ENCODE assay signal across 19 mouse cellular contexts in the genomic region with DNA sequence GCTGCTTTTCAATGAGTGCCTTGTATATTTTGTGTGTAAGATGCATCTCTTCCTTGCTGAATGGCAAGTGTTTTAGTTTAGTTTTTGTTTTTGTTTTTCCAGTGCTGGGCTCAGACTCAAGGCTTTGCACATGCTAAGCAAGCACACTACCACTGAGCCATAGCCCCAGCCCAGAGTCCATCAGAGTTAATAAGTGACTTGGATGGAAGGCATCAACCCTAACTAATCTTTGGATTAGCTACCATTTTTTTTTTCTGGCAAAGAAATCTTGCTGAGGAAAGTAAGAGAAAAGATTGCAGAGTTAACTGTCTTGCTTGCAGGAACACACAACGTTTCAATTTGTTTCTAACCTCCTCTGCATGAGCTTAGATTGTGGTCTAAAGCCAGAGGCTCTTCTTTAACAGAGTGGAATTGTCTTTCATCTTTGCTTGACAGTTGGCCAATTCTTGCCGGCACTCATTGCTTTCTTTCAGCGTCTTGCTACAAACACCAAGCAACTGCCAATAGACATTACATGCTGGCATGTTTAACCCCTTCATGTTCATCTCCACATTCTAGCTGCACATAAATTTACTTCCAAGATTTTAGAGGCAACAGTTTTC. TPM values are rescaled to one million over a fixed set of nuclear protein-coding genes. Genes with fewer than 3 reads are reported as not detected.
DNase-seq lines count a peak whose midpoint lies in the region; ATAC-seq and TF ChIP-seq lines count a peak whose summit lies in the region.
"Had no signal": no experiment of that assay in that cellular context is flagged by ENCODE, and none has a peak within 500 bp of the region (broad histone marks: within the 10 kb centered on the region; RNA-seq: fewer than 3 reads in every experiment).

No protein-coding gene starts in this region.

- in situ Hi-C loops in Patski (cut with MboI; ENCODE audit: low pct_unique_long_range_greater_than_20kb): loop anchor here (10.0 kb wide), 1 partner anchor 52 kb away; no protein-coding TSS in a partner anchor

- TF ChIP-seq POLR2A in limb, embryonic 14.5 days (IDR thresholded peaks at IDR 0.05; ENCODE audit: borderline replicate concordance, extremely low read depth, insufficient read depth, insufficient read length): no peak

- TF ChIP-seq CTCF in Patski (IDR thresholded peaks at IDR 0.05): no peak

- H3K9ac ChIP-seq in limb, embryonic 14.5 days (ENCODE audit: low read depth, low read length, severe bottlenecking): no peak overlapping the region
- H3K9ac ChIP-seq: hindbrain, embryonic 12.5 days; limb, embryonic 13.5 days; midbrain, embryonic 12.5 days had no signal

- peak; percentile 66 for DNase-seq in limb, embryonic 14.5 days (ENCODE audit: low spot score)
- no peak for DNase-seq in limb, embryonic 10.5 days (ENCODE audit: low spot score)
- peak; percentile 5 for DNase-seq in Muller cell, postnatal 12 days (ENCODE audit: inconsistent ontology term)
- DNase-seq in Patski (ENCODE audit: low read depth, low spot score): peak; percentile 64
- peak; percentile 88 for DNase-seq in kidney, adult 9 months
- DNase-seq in heart, postnatal 25 days (ENCODE audit: low spot score): no peak
- DNase-seq in heart, adult 9 months (ENCODE audit: low spot score in 2 of 2): no peak
- DNase-seq: adrenal gland, postnatal 25 days; cerebellum, postnatal 36 days; lung, postnatal 14 days; thymus, postnatal 14 days had no signal

- H3K27me3 ChIP-seq in limb, embryonic 14.5 days (ENCODE audit: control insufficient read depth, insufficient read depth, low read length): no peaks in the 10 kb centered on the region
- H3K27me3 ChIP-seq in limb, embryonic 10.5 days (ENCODE audit: low read depth, poor library complexity, severe bottlenecking): no peaks in the 10 kb centered on the region
- H3K27me3 ChIP-seq in Patski: no peaks in the 10 kb centered on the region
- H3K27me3 ChIP-seq: CH12.LX; hindbrain, embryonic 12.5 days; limb, embryonic 13.5 days; midbrain, embryonic 12.5 days had no signal

- ATAC-seq in limb, embryonic 14.5 days (ENCODE audit: low FRiP score, low read depth): no peak
- ATAC-seq in Patski: peak; percentile 62

- WGBS in limb, embryonic 14.5 days: 22% methylated on average over 3 of the region's 3 CpGs
- 60% methylated on average over 3 of the region's 3 CpGs for WGBS in limb, embryonic 10.5 days

- H3K9me3 ChIP-seq in limb, embryonic 14.5 days (ENCODE audit: control insufficient read depth, low read length): no peaks in the 10 kb centered on the region
- H3K9me3 ChIP-seq in limb, embryonic 10.5 days (replicated peaks): no peaks in the 10 kb centered on the region
- H3K9me3 ChIP-seq: hindbrain, embryonic 12.5 days; limb, embryonic 13.5 days; midbrain, embryonic 12.5 days had no signal

- CTCF ChIA-PET in Patski (lab: Charles Lee): interaction anchor here (1.1 to 1.7 kb wide), 3 partner anchors 12 to 148 kb away, joined by 3 to 4 read pairs (median 3); no protein-coding TSS in a partner anchor

- H3K27ac ChIP-seq in limb, embryonic 14.5 days (replicated peaks; ENCODE audit: low read depth, low read length): no peak overlapping the region
- H3K27ac ChIP-seq in limb, embryonic 10.5 days: no peak overlapping the region
- H3K27ac ChIP-seq: hindbrain, embryonic 12.5 days; limb, embryonic 13.5 days; midbrain, embryonic 12.5 days had no signal

- H3K36me3 ChIP-seq in limb, embryonic 14.5 days (ENCODE audit: control insufficient read depth, insufficient read depth, low read length): no peaks in the 10 kb centered on the region
- H3K36me3 ChIP-seq in limb, embryonic 10.5 days: no peaks in the 10 kb centered on the region
- H3K36me3 ChIP-seq: hindbrain, embryonic 12.5 days; limb, embryonic 13.5 days; midbrain, embryonic 12.5 days had no signal

- intact Hi-C loops in heart, postnatal 25 days (cut with DNase I): no loop called here

- no peak overlapping the region for H3K4me2 ChIP-seq in limb, embryonic 14.5 days (replicated peaks; ENCODE audit: low read depth, low read length, severe bottlenecking)
- H3K4me2 ChIP-seq: hindbrain, embryonic 12.5 days; limb, embryonic 13.5 days; midbrain, embryonic 12.5 days had no signal

- H3K4me1 ChIP-seq in limb, embryonic 14.5 days (ENCODE audit: control insufficient read depth, insufficient read depth, low read length): no peaks in the 10 kb centered on the region
- no peaks in the 10 kb centered on the region for H3K4me1 ChIP-seq in limb, embryonic 10.5 days
- H3K4me1 ChIP-seq: hindbrain, embryonic 12.5 days; limb, embryonic 13.5 days; midbrain, embryonic 12.5 days had no signal

- no peak overlapping the region for H3K4me3 ChIP-seq in limb, embryonic 14.5 days (replicated peaks; ENCODE audit: low read length)
- H3K4me3 ChIP-seq in limb, embryonic 10.5 days: no peak overlapping the region
- H3K4me3 ChIP-seq: hindbrain, embryonic 12.5 days; limb, embryonic 13.5 days; midbrain, embryonic 12.5 days had no signal

- POLR2A ChIA-PET in Patski (lab: Charles Lee): interaction anchor here (0.9 kb wide), 1 partner anchor 81 kb away, joined by 3 read pairs; no protein-coding TSS in a partner anchor

RNA-seq across cellular contexts. Expression of gene 4930522H14Rik, which starts 52.2 kb away (rescaled TPM):
- polyA plus RNA-seq in limb, embryonic 14.5 days (2012; rRNA removed): not detected in 2 replicates
- not detected in 2 replicates for polyA plus RNA-seq in limb, embryonic 14.5 days (2014; fragmentation: Nextera tagmentation; extraction: Ambion mirVana)
- not detected in 2 replicates for polyA plus RNA-seq in limb, embryonic 10.5 days (2016; fragmentation: Nextera tagmentation; extraction: Ambion mirVana)
- not detected for polyA plus RNA-seq in Patski (2021)
- total RNA-seq in heart, postnatal 25 days (2021): not detected
- total RNA-seq: adrenal gland, postnatal 25 days; CH12.LX; gastrocnemius, postnatal 4 days had no signal
- polyA plus RNA-seq: heart, embryonic 14.5 days; hindbrain, embryonic 12.5 days; large intestine, adult 2 months; limb, embryonic 13.5 days; midbrain, embryonic 12.5 days; neural tube, embryonic 11.5 days had no signal

Comparison
In these comparisons a context has a peak if more than half of its experiments do, and no peak if none do; other contexts are left out.
1. DNase-seq: peak in limb, embryonic 14.5 days (single experiment), Muller cell, postnatal 12 days (single experiment), Patski (single experiment) and kidney, adult 9 months (single experiment); none in limb, embryonic 10.5 days (single experiment), heart, postnatal 25 days (single experiment) and heart, adult 9 months (0 of 2).